Mouse (Mus musculus) liver, embryonic 12.5 days (tissue): ENCODE results near the gene Shisa3. TPM values are rescaled to one million over a fixed set of nuclear protein-coding genes. Genes with fewer than 3 reads are reported as not detected.

Experiments used
- ATAC-seq: fragments of 200-750 bp; cut with Nextera tagmentation; 2 replicates; pipeline ENCODE4 v1.8.0; 2017; ENCODE audit warnings: moderate number of reproducible peaks, mild to moderate bottlenecking, moderate library complexity
- H3K27ac ChIP-seq: fragments of 300-500 bp; sonication (generic); 2 replicates; pipeline ENCODE4 v1.5.1; 2016; ENCODE audit warnings: mild to moderate bottlenecking
- H3K27me3 ChIP-seq: fragments of 300-500 bp; sonication (generic); replicated peaks from 2 replicates; pipeline ENCODE4 v1.6.1; 2016; ENCODE audit warnings: mild to moderate bottlenecking, moderate library complexity
- H3K36me3 ChIP-seq: fragments of 300-500 bp; sonication (generic); 2 replicates; pipeline ENCODE4 v1.6.1; 2016; ENCODE audit warnings: mild to moderate bottlenecking, moderate library complexity
- H3K4me1 ChIP-seq: fragments of 300-500 bp; sonication (generic); 2 replicates; pipeline ENCODE4 v1.6.1; 2016
- H3K4me2 ChIP-seq: fragments of 300-500 bp; sonication (generic); 2 replicates; pipeline ENCODE4 v1.6.1; 2016; ENCODE audit warnings: mild to moderate bottlenecking, moderate library complexity
- H3K4me3 ChIP-seq: fragments of 300-500 bp; sonication (generic); 2 replicates; pipeline ENCODE4 v1.5.1; 2016; ENCODE audit warnings: mild to moderate bottlenecking, moderate library complexity
- H3K9ac ChIP-seq: fragments of 300-500 bp; sonication (generic); 2 replicates; pipeline ENCODE4 v1.6.1; 2016; ENCODE audit warnings: mild to moderate bottlenecking, moderate library complexity
- H3K9me3 ChIP-seq: fragments of 300-500 bp; sonication (generic); replicated peaks from 2 replicates; pipeline ENCODE4 v1.6.1; 2016; ENCODE audit warnings: mild to moderate bottlenecking, moderate library complexity
- WGBS: fragments of 180-500 bp; shearing (Covaris S2); methylation state at CpG from one replicate; pipeline ENCODE4 v1.1.7; 2016; ENCODE audit not compliant: insufficient replicate concordance; 5-methylcytosine and 5-hydroxymethylcytosine counted together
- polyA plus RNA-seq: library from polyadenylated mRNA; unstranded; fragments of >200 nt; fragmentation: Nextera tagmentation; extraction: Ambion mirVana; gene quantifications from 2 replicates; pipeline ENCODE4 v1.2.1, GENCODE M21; 2016

Gene Shisa3
- polyA plus RNA-seq, 1 experiment from 2014 or later = 5.7 TPM

GRCm38 (mm10) chr5:67640596-67641312, 33.1 kb downstream of the Shisa3 start:
- no peaks in the 10 kb centered on the region for H3K27me3 ChIP-seq
- H3K9ac ChIP-seq = no peak overlapping the region
- no peaks in the 10 kb centered on the region for H3K4me1 ChIP-seq
- WGBS = 74% methylated on average over 8 of the region's 8 CpGs
- peaks cover 83% of the 10 kb centered on the region for H3K36me3 ChIP-seq
- no peaks in the 10 kb centered on the region for H3K9me3 ChIP-seq
- no peak overlapping the region for H3K4me3 ChIP-seq
- H3K27ac ChIP-seq = no peak overlapping the region
- H3K4me2 ChIP-seq = no peak overlapping the region
- ATAC-seq = no peak

GRCm38 (mm10) chr5:67641406-67642120, 33.9 kb downstream of the Shisa3 start:
- 79% methylated on average over 8 of the region's 8 CpGs for WGBS
- Histone ChIP-seq H3K4me3 (no peak overlapping the region), H3K9me3 (no peaks in the 10 kb centered on the region), H3K9ac (no peak overlapping the region), H3K27ac (no peak overlapping the region), H3K4me2 (no peak overlapping the region), H3K4me1 (no peaks in the 10 kb centered on the region), H3K27me3 (no peaks in the 10 kb centered on the region), H3K36me3 (peaks cover 83% of the 10 kb centered on the region)
- no peak for ATAC-seq

GRCm38 (mm10) chr5:67643537-67644255, 36.0 kb downstream of the Shisa3 start:
- Histone ChIP-seq H3K36me3 (peaks cover 83% of the 10 kb centered on the region), H3K27ac (no peak overlapping the region), H3K4me1 (no peaks in the 10 kb centered on the region), H3K4me3 (no peak overlapping the region), H3K4me2 (no peak overlapping the region), H3K9me3 (no peaks in the 10 kb centered on the region), H3K27me3 (no peaks in the 10 kb centered on the region), H3K9ac (no peak overlapping the region)
- 85% methylated on average over 5 of the region's 5 CpGs for WGBS
- ATAC-seq = no peak

GRCm38 (mm10) chr5:67646756-67647529, 39.3 kb downstream of the Shisa3 start:
- no peaks in the 10 kb centered on the region for H3K9me3 ChIP-seq
- no peak overlapping the region for H3K4me2 ChIP-seq
- no peak overlapping the region for H3K9ac ChIP-seq
- H3K27me3 ChIP-seq = no peaks in the 10 kb centered on the region
- no peak overlapping the region for H3K4me3 ChIP-seq
- no peak overlapping the region for H3K27ac ChIP-seq
- no peaks in the 10 kb centered on the region for H3K4me1 ChIP-seq
- WGBS = 88% methylated on average over 20 of the region's 20 CpGs
- peaks cover 96% of the 10 kb centered on the region for H3K36me3 ChIP-seq
- ATAC-seq = no peak

GRCm38 (mm10) chr5:67647568-67647967, 39.9 kb downstream of the Shisa3 start:
- Histone ChIP-seq H3K9me3 (no peaks in the 10 kb centered on the region), H3K36me3 (peaks cover 97% of the 10 kb centered on the region), H3K4me1 (no peaks in the 10 kb centered on the region), H3K27ac (no peak overlapping the region), H3K27me3 (no peaks in the 10 kb centered on the region), H3K4me3 (no peak overlapping the region), H3K4me2 (no peak overlapping the region), H3K9ac (no peak overlapping the region)
- ATAC-seq = no peak
- WGBS = 81% methylated on average over 21 of the region's 21 CpGs

GRCm38 (mm10) chr5:67649156-67649555, 41.5 kb downstream of the Shisa3 start:
- 83% methylated on average over 4 of the region's 4 CpGs for WGBS
- no peaks in the 10 kb centered on the region for H3K9me3 ChIP-seq
- no peak for ATAC-seq
- H3K4me3 ChIP-seq = no peak overlapping the region
- H3K4me2 ChIP-seq = no peak overlapping the region
- no peak overlapping the region for H3K27ac ChIP-seq
- H3K27me3 ChIP-seq = no peaks in the 10 kb centered on the region
- H3K9ac ChIP-seq = no peak overlapping the region
- H3K36me3 ChIP-seq = peaks cover 98% of the 10 kb centered on the region
- H3K4me1 ChIP-seq = no peaks in the 10 kb centered on the region

- H3K9me3 ChIP-seq = no peaks in the 10 kb centered on the region
- H3K36me3 ChIP-seq = peaks cover 98% of the 10 kb centered on the region
- H3K9ac ChIP-seq = no peak overlapping the region
- no peak overlapping the region for H3K4me2 ChIP-seq
- H3K4me1 ChIP-seq = no peaks in the 10 kb centered on the region
- no peak overlapping the region for H3K27ac ChIP-seq
- 89% methylated on average over 5 of the region's 5 CpGs for whole genome bisulfite sequencing
- ATAC-seq = no peak
- no peaks in the 10 kb centered on the region for H3K27me3 ChIP-seq
- no peak overlapping the region for H3K4me3 ChIP-seq
Measured at GRCm38 (mm10) chr5:67650021-67650420, 42.3 kb downstream of the Shisa3 start.

GRCm38 (mm10) chr5:67652468-67652867, 44.8 kb downstream of the Shisa3 start:
- H3K4me3 ChIP-seq = no peak overlapping the region
- H3K4me2 ChIP-seq = no peak overlapping the region
- ATAC-seq = no peak
- no peak overlapping the region for H3K9ac ChIP-seq
- peaks cover 94% of the 10 kb centered on the region for H3K36me3 ChIP-seq
- no peaks in the 10 kb centered on the region for H3K27me3 ChIP-seq
- no peaks in the 10 kb centered on the region for H3K4me1 ChIP-seq
- WGBS = 85% methylated on average over 4 of the region's 4 CpGs
- no peak overlapping the region for H3K27ac ChIP-seq
- no peaks in the 10 kb centered on the region for H3K9me3 ChIP-seq

GRCm38 (mm10) chr5:67653543-67653942, 45.9 kb downstream of the Shisa3 start:
- WGBS = 86% methylated on average over 3 of the region's 3 CpGs
- no peaks in the 10 kb centered on the region for H3K4me1 ChIP-seq
- ATAC-seq = no peak
- no peaks in the 10 kb centered on the region for H3K27me3 ChIP-seq
- H3K36me3 ChIP-seq = peaks cover 91% of the 10 kb centered on the region
- H3K9ac ChIP-seq = no peak overlapping the region
- H3K27ac ChIP-seq = no peak overlapping the region
- no peak overlapping the region for H3K4me3 ChIP-seq
- no peaks in the 10 kb centered on the region for H3K9me3 ChIP-seq
- no peak overlapping the region for H3K4me2 ChIP-seq

- H3K27me3 ChIP-seq = no peaks in the 10 kb centered on the region
- no peaks in the 10 kb centered on the region for H3K4me1 ChIP-seq
- H3K4me2 ChIP-seq = no peak overlapping the region
- H3K9me3 ChIP-seq = no peaks in the 10 kb centered on the region
- ATAC-seq = no peak
- WGBS = 86% methylated on average over 5 of the region's 5 CpGs
- H3K36me3 ChIP-seq = peaks cover 91% of the 10 kb centered on the region
- no peak overlapping the region for H3K9ac ChIP-seq
- no peak overlapping the region for H3K27ac ChIP-seq
- H3K4me3 ChIP-seq = no peak overlapping the region
Measured at GRCm38 (mm10) chr5:67654572-67654971, 46.9 kb downstream of the Shisa3 start.

GRCm38 (mm10) chr5:67655696-67656519, 48.2 kb downstream of the Shisa3 start:
- Histone ChIP-seq H3K4me1 (no peaks in the 10 kb centered on the region), H3K27me3 (no peaks in the 10 kb centered on the region), H3K4me2 (no peak overlapping the region), H3K36me3 (peaks cover 84% of the 10 kb centered on the region), H3K27ac (no peak overlapping the region), H3K4me3 (no peak overlapping the region), H3K9me3 (no peaks in the 10 kb centered on the region), H3K9ac (no peak overlapping the region)
- no peak for ATAC-seq
- WGBS = 84% methylated on average over 14 of the region's 14 CpGs
